Mouse (Mus musculus): Measurements from ENCODE around the gene Snx33. TPM values are rescaled to one million over a fixed set of nuclear protein-coding genes. Genes with fewer than 3 reads are reported as not detected.

Gene Snx33
- polyA plus RNA-seq, 1 experiment from 2014 or later: 9.3 TPM

DNA sequence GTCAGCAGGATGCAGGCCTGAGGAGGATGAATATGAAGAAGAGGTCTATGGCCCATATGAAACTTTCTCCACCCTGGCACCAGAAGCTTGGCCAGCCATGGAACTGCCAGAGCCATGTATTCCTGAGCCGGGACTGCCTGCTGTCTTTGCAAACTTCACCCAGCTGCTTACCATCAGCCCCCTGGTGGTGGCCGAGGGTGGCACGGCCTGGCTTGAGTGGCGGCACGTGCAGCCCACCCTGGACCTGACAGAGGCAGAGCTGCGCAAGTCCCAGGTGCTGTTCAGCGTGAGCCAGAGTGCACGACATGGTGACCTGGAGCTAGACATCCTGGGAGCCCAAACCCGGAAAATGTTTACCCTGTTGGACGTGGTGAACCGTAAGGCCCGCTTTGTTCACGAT lies 42.1 kb downstream of the Snx33 start:
- H3K9me3 ChIP-seq: no peaks in the 10 kb centered on the region
- no peak overlapping the region for H3K4me2 ChIP-seq
- H3K36me3 ChIP-seq: peaks cover 10% of the 10 kb centered on the region; the same call in 1 of the 2 replicates
- 53% methylated on average over 13 of the region's 13 CpGs for WGBS
- no peak overlapping the region for H3K4me3 ChIP-seq (replicated peaks)
- no peak overlapping the region for H3K27ac ChIP-seq
- no peak overlapping the region for H3K9ac ChIP-seq
- ATAC-seq (ENCODE audit: insufficient read depth, low FRiP score, low read depth): no peak
- peaks cover 20% of the 10 kb centered on the region for H3K4me1 ChIP-seq
- H3K27me3 ChIP-seq (replicated peaks): no peaks in the 10 kb centered on the region

DNA sequence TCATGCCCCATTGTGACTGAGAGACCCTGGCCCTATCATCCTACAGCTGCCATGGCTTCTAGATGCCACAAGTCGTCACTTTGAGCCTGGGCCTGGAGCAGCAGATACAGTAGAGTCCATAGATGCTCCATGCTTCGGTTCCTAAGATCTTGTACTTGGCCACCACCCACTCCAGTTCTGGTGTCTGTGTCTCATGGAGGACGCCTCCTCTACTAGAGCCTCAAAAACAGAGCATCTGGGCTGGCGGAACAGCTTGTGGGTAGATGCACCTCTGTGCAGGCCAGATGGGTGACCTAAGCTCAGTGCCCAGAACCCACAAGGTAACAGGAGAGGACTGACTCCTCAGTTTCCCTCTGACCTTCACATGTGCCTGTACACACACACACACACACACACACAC lies 43.8 kb downstream of the Snx33 start:
- ATAC-seq (ENCODE audit: insufficient read depth, low FRiP score, low read depth): no peak
- H3K4me3 ChIP-seq (replicated peaks): no peak overlapping the region
- no peak overlapping the region for H3K27ac ChIP-seq
- peaks cover 21% of the 10 kb centered on the region for H3K4me1 ChIP-seq
- H3K9ac ChIP-seq: no peak overlapping the region
- 85% methylated on average over 4 of the region's 4 CpGs for WGBS
- H3K4me2 ChIP-seq: no peak overlapping the region
- peaks cover 10% of the 10 kb centered on the region; the same call in 1 of the 2 replicates for H3K36me3 ChIP-seq
- no peaks in the 10 kb centered on the region for H3K27me3 ChIP-seq (replicated peaks)
- no peaks in the 10 kb centered on the region for H3K9me3 ChIP-seq

GRCm38 (mm10) chr9:56883470-56883869 lies 44.7 kb downstream of the Snx33 start:
- H3K4me3 ChIP-seq (replicated peaks): no peak overlapping the region
- H3K27ac ChIP-seq: no peak overlapping the region
- no peaks in the 10 kb centered on the region for H3K27me3 ChIP-seq (replicated peaks)
- ATAC-seq (ENCODE audit: insufficient read depth, low FRiP score, low read depth): no peak; the same call in 1 of the 2 replicates
- peaks cover 25% of the 10 kb centered on the region for H3K4me1 ChIP-seq
- no peaks in the 10 kb centered on the region for H3K9me3 ChIP-seq
- H3K36me3 ChIP-seq: peaks cover 7% of the 10 kb centered on the region; the same call in 1 of the 2 replicates
- H3K9ac ChIP-seq: no peak overlapping the region
- WGBS: 76% methylated on average over 7 of the region's 7 CpGs
- no peak overlapping the region for H3K4me2 ChIP-seq

- peaks cover 29% of the 10 kb centered on the region for H3K4me1 ChIP-seq
- H3K4me3 ChIP-seq (replicated peaks): no peak overlapping the region
- WGBS: 46% methylated on average over 12 of the region's 12 CpGs
- H3K27me3 ChIP-seq (replicated peaks): no peaks in the 10 kb centered on the region
- H3K4me2 ChIP-seq: no peak overlapping the region
- no peak for ATAC-seq (ENCODE audit: insufficient read depth, low FRiP score, low read depth)
- peaks cover 7% of the 10 kb centered on the region; the same call in 1 of the 2 replicates for H3K36me3 ChIP-seq
- no peaks in the 10 kb centered on the region for H3K9me3 ChIP-seq
- peak overlapping the region; percentile 59 for H3K27ac ChIP-seq
- H3K9ac ChIP-seq: no peak overlapping the region
Measured at GRCm38 (mm10) chr9:56882818-56883217, 45.4 kb downstream of the Snx33 start.

- peaks cover 7% of the 10 kb centered on the region; the same call in 1 of the 2 replicates for H3K36me3 ChIP-seq
- no peak for ATAC-seq (ENCODE audit: insufficient read depth, low FRiP score, low read depth)
- H3K4me2 ChIP-seq: no peak overlapping the region
- H3K27me3 ChIP-seq (replicated peaks): no peaks in the 10 kb centered on the region
- H3K9ac ChIP-seq: no peak overlapping the region
- H3K27ac ChIP-seq: peak overlapping the region; percentile 59
- H3K4me1 ChIP-seq: peaks cover 29% of the 10 kb centered on the region
- no peaks in the 10 kb centered on the region for H3K9me3 ChIP-seq
- H3K4me3 ChIP-seq (replicated peaks): no peak overlapping the region
- WGBS: 73% methylated on average over 4 of the region's 4 CpGs
Measured at GRCm38 (mm10) chr9:56882283-56882682, 45.9 kb downstream of the Snx33 start.

DNA sequence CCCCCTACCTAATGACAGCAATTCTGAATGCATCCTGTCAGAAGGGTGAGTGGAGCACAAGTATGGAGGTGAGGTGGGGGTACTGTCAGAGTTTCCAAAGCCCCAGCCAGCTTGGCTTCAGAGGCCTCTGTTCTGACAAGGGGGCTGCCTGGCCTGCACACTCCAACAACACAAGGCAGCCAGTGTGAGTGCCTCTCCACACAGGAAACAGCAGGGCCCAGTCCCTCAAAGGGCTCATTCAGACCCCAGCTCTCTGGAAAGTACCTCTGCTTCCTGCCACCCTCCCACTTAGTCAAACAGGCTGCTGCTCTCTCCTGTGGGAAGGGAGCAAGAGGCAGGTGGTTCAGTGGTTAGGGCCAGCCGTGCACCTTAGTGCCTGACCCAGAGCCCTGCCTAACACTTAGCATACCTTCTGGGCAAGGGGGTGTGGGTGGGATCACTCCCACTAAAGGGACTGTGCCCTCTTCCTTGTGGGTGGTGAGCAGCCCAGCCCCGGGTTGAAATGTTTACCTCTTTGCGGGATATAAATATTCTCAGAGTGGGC lies 46.6 kb downstream of the Snx33 start:
- H3K27me3 ChIP-seq (replicated peaks): no peaks in the 10 kb centered on the region
- H3K9ac ChIP-seq: no peak overlapping the region
- H3K27ac ChIP-seq: peak overlapping the region; percentile 31
- H3K4me2 ChIP-seq: no peak overlapping the region
- no peak overlapping the region for H3K4me3 ChIP-seq (replicated peaks)
- no peak for ATAC-seq (ENCODE audit: insufficient read depth, low FRiP score, low read depth)
- H3K36me3 ChIP-seq: peaks cover 7% of the 10 kb centered on the region; the same call in 1 of the 2 replicates
- no peaks in the 10 kb centered on the region for H3K9me3 ChIP-seq
- peaks cover 34% of the 10 kb centered on the region for H3K4me1 ChIP-seq
- 43% methylated on average over 3 of the region's 3 CpGs for WGBS

- Histone ChIP-seq H3K4me3 (replicated peaks) (no peak overlapping the region), H3K4me1 (peaks cover 38% of the 10 kb centered on the region), H3K4me2 (no peak overlapping the region), H3K9me3 (no peaks in the 10 kb centered on the region), H3K36me3 (peaks cover 5% of the 10 kb centered on the region; the same call in 1 of the 2 replicates), H3K9ac (no peak overlapping the region), H3K27me3 (replicated peaks) (no peaks in the 10 kb centered on the region), H3K27ac (no peak overlapping the region)
- WGBS: 37% methylated on average over 9 of the region's 9 CpGs
- no peak for ATAC-seq (ENCODE audit: insufficient read depth, low FRiP score, low read depth)
Measured at GRCm38 (mm10) chr9:56880790-56881189, 47.4 kb downstream of the Snx33 start.

GRCm38 (mm10) chr9:56877284-56877683 lies 50.9 kb downstream of the Snx33 start:
- H3K4me1 ChIP-seq: peaks cover 45% of the 10 kb centered on the region
- WGBS: 79% methylated on average over 5 of the region's 5 CpGs
- H3K9me3 ChIP-seq: no peaks in the 10 kb centered on the region
- no peaks in the 10 kb centered on the region for H3K27me3 ChIP-seq (replicated peaks)
- ATAC-seq (ENCODE audit: insufficient read depth, low FRiP score, low read depth): no peak
- H3K9ac ChIP-seq: no peak overlapping the region
- H3K27ac ChIP-seq: no peak overlapping the region
- no peaks in the 10 kb centered on the region for H3K36me3 ChIP-seq
- H3K4me2 ChIP-seq: no peak overlapping the region
- H3K4me3 ChIP-seq (replicated peaks): no peak overlapping the region

DNA sequence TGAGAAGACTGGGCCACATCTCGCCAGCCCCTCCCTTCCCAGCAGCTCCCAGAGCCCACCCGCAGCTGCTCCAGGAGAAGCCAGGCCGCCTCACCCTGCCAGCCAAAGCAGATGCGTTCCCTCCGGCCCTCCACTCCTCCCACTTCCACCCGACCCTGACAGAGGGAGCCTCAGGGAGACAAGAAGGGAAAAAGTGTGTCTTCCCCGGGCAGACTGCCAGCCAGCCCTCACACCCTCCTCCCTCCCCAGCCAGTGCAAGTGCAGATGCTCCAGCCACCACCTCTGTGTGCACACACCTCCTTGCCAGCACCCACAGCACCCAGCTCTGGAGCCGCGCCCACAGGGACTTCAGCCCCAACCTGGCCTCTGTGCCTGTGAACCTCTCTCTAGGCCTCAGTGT lies 51.4 kb downstream of the Snx33 start:
- H3K27me3 ChIP-seq (replicated peaks): no peaks in the 10 kb centered on the region
- peak overlapping the region; percentile 60 for H3K27ac ChIP-seq
- H3K9ac ChIP-seq: no peak overlapping the region
- H3K9me3 ChIP-seq: no peaks in the 10 kb centered on the region
- no peak overlapping the region for H3K4me2 ChIP-seq
- 25% methylated on average over 9 of the region's 9 CpGs for WGBS
- no peak for ATAC-seq (ENCODE audit: insufficient read depth, low FRiP score, low read depth)
- H3K4me1 ChIP-seq: peaks cover 41% of the 10 kb centered on the region
- no peaks in the 10 kb centered on the region for H3K36me3 ChIP-seq
- no peak overlapping the region for H3K4me3 ChIP-seq (replicated peaks)

GRCm38 (mm10) chr9:56873097-56873496 lies 55.1 kb downstream of the Snx33 start:
- no peaks in the 10 kb centered on the region for H3K27me3 ChIP-seq (replicated peaks)

DNA sequence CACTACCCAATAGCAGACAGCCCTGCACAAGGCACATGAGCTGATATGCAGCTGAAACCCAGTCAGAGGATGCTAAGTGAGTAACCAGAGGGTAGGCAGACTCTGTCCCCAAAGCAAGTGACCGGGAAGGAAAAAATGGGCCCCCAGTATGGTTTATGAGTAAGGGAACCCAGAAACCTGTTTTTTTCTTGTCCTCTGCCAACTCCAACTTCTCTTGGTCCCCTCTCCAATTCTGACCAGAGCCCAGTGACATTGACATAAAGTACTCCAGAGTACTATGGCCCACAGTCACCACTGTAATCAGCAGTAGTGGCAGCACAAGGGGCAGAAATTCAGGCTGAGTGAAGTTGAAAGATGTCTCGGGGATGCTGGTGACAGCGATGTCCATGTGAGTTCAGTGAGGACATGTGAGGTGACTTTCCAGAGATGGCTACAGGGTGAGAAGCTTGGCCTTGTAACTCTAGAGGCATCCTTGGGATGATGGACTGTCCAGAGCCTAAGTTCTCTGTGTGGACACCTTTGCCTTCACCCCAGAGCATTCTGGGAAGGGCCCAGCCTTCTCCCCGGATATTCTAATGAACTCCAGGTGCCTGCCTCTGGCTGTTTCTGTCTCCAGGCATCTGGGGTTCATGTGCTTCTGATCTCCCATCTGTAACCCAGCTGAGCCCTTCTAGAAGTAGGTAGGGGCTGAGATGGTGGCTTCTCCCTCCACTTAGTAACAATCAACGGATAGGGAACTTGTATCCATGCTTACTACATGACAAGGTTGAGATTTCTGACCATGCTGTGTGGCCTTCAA lies 55.9 kb downstream of the Snx33 start:
- H3K4me3 ChIP-seq (replicated peaks): no peak overlapping the region
- peaks cover 63% of the 10 kb centered on the region for H3K4me1 ChIP-seq
- no peak overlapping the region; the same call in 1 of the 2 replicates for H3K27ac ChIP-seq
- H3K27me3 ChIP-seq (replicated peaks): no peaks in the 10 kb centered on the region
- WGBS: 76% methylated on average over 5 of the region's 5 CpGs
- H3K4me2 ChIP-seq: no peak overlapping the region
- no peak overlapping the region for H3K9ac ChIP-seq
- H3K9me3 ChIP-seq: no peaks in the 10 kb centered on the region
- H3K36me3 ChIP-seq: no peaks in the 10 kb centered on the region
- no peak for ATAC-seq (ENCODE audit: insufficient read depth, low FRiP score, low read depth)

More at GRCm38 (mm10) chr9:56873097-56873496, 55.1 kb downstream of the Snx33 start:
- no peak overlapping the region for H3K27ac ChIP-seq
- no peak overlapping the region for H3K9ac ChIP-seq
- no peak overlapping the region for H3K4me2 ChIP-seq
- no peaks in the 10 kb centered on the region for H3K9me3 ChIP-seq
- peaks cover 55% of the 10 kb centered on the region for H3K4me1 ChIP-seq
- H3K4me3 ChIP-seq (replicated peaks): no peak overlapping the region
- no peak for ATAC-seq (ENCODE audit: insufficient read depth, low FRiP score, low read depth)
- no peaks in the 10 kb centered on the region for H3K36me3 ChIP-seq
- WGBS: 63% methylated on average over 1 of the region's 1 CpGs

- Histone ChIP-seq H3K27me3 (replicated peaks) (no peaks in the 10 kb centered on the region), H3K9ac (no peak overlapping the region), H3K4me3 (replicated peaks) (no peak overlapping the region), H3K36me3 (no peaks in the 10 kb centered on the region), H3K4me1 (peaks cover 62% of the 10 kb centered on the region), H3K27ac (peak overlapping the region; percentile 46; the same call in 1 of the 2 replicates), H3K4me2 (0 out of 2 replicates have a peak overlapping the region, but pooled peaks have one; percentile 2), H3K9me3 (no peaks in the 10 kb centered on the region)
- WGBS: 30% methylated on average over 5 of the region's 5 CpGs
- ATAC-seq (ENCODE audit: insufficient read depth, low FRiP score, low read depth): peak; percentile 16; the same call in 1 of the 2 replicates
Measured at GRCm38 (mm10) chr9:56871191-56871590, 57.0 kb downstream of the Snx33 start.
